Mouse (Mus musculus): ENCODE results near the gene Olfr659. TPM values are rescaled to one million over a fixed set of nuclear protein-coding genes. Genes with fewer than 3 reads are reported as not detected.

Gene Olfr659
- not detected in 2 replicates for polyA plus RNA-seq (2015; fragmentation: Nextera tagmentation; extraction: Ambion mirVana)

DNA sequence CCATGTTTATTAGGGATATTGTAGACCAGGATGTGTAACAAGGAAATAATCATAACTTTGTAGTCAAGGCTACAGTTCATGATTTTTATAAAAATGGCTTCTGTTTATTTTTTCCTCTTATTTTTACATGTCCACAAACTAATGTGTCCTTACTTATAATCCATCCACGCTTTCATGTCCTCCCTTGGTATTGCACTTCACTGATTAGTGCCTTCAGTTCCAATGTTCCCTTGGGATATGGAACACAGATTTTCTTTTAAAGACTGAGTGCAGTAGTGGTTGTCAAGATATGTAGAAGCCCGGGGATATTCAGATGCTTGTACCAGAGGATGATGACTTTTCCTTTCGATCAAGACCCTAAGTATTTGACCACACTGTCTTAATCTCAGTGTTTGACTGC, at the start of gene Olfr659:
Gene Olfr659 (plus strand): TSS at position 301 of the 400 bp plus-strand sequence.
- H3K4me1 ChIP-seq (ENCODE audit: control insufficient read depth, insufficient read depth, low read length), result no peaks in the 10 kb centered on the region

DNA sequence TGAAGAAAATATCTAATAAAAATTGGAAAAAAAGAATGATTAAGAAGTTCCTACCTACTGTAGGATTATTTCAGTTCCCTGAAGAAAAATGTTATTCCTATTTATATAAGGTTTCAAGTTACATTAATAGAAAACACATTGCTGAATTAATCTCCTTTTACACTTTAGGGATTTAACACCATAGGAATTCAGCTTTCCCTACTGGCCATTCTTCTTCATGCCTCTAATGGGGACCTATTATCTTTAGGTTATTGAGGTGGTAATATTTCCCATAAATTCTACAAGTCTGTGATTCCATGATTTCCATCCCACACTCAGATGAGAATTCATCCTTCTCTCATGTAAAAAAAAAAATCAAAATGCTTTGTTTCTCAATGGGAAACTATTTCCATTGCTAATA, 42.1 kb upstream of the Olfr659 start, which contains the start of gene Olfr657:
Gene Olfr657 (plus strand): TSS at position 301 of the 400 bp plus-strand sequence.
- no peaks in the 10 kb centered on the region for H3K4me1 ChIP-seq (ENCODE audit: control insufficient read depth, insufficient read depth, low read length)
- ATAC-seq, result no peak
- no peaks in the 10 kb centered on the region for H3K27me3 ChIP-seq (replicated peaks; ENCODE audit: control insufficient read depth, insufficient read depth, low read length)
- H3K9me3 ChIP-seq (ENCODE audit: control insufficient read depth, low read length), result no peaks in the 10 kb centered on the region
- H3K4me3 ChIP-seq (ENCODE audit: low read length), result no peak within 1 kb of the TSS
- no peaks in the 10 kb centered on the region for H3K36me3 ChIP-seq (ENCODE audit: control insufficient read depth, insufficient read depth, low read length)
- no peak within 1 kb of the TSS for H3K9ac ChIP-seq (ENCODE audit: low read depth, low read length)
- no peak within 1 kb of the TSS for H3K4me2 ChIP-seq (ENCODE audit: low read depth, low read length)
- H3K27ac ChIP-seq (ENCODE audit: low read length), result no peak within 1 kb of the TSS

More for the DNA sequence above, at the start of gene Olfr659:
- H3K27me3 ChIP-seq (replicated peaks; ENCODE audit: control insufficient read depth, insufficient read depth, low read length), result no peaks in the 10 kb centered on the region
- no peak within 1 kb of the TSS for H3K4me3 ChIP-seq (ENCODE audit: low read length)
- H3K36me3 ChIP-seq (ENCODE audit: control insufficient read depth, insufficient read depth, low read length), result no peaks in the 10 kb centered on the region
- 82% methylated on average over 3 of the region's 3 CpGs for WGBS
- no peak within 1 kb of the TSS for H3K27ac ChIP-seq (ENCODE audit: low read length)
- ATAC-seq, result no peak
- no peak within 1 kb of the TSS for H3K4me2 ChIP-seq (ENCODE audit: low read depth, low read length)
- H3K9ac ChIP-seq (ENCODE audit: low read depth, low read length), result no peak within 1 kb of the TSS
- H3K9me3 ChIP-seq (ENCODE audit: control insufficient read depth, low read length), result no peaks in the 10 kb centered on the region

DNA sequence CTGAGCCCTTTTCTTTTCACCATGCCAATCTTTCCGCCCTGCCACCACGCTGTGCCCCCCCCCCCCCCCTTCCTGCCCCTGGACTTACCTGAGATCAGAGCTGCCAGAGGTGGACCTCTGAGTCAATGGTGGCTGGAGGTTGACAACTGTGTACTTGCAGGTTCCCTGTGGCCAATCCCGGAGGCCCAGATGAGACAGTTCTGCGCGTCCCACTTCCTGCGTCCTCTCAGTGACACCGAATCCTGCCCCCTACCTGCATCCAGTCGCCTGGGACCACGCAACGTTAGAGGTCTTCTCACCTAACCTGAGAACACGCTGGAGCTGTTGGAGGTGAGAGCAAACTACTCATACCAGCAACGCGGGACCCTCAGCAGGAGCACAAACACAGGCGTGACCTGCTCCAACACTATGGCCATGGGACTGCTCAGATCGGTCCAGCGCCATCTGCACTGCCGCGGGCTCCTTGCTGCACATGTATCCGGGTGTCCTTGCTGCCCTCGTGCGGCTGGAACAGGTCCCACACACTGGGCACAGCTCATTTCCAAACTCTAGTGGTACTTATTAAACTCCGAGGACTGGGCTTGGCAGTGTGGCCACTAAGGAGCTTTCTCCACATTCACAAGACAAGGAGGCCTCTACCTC, 19.6 kb upstream of the Olfr659 start, which contains the start of gene Olfr658:
Gene Olfr658 (minus strand): TSS at position 465 of the 642 bp plus-strand sequence.
- peak; percentile 91 for ATAC-seq
- no peaks in the 10 kb centered on the region for H3K4me1 ChIP-seq (ENCODE audit: control insufficient read depth, insufficient read depth, low read length)
- WGBS, result 24% methylated on average over 21 of the region's 22 CpGs
- no peak within 1 kb of the TSS for H3K27ac ChIP-seq (ENCODE audit: low read length)
- H3K9ac ChIP-seq (ENCODE audit: low read depth, low read length), result no peak within 1 kb of the TSS
- peak within 1 kb of the TSS; percentile 55 for H3K4me2 ChIP-seq (ENCODE audit: low read depth, low read length)
- no peaks in the 10 kb centered on the region for H3K9me3 ChIP-seq (ENCODE audit: control insufficient read depth, low read length)
- H3K36me3 ChIP-seq (ENCODE audit: control insufficient read depth, insufficient read depth, low read length), result no peaks in the 10 kb centered on the region
- H3K27me3 ChIP-seq (replicated peaks; ENCODE audit: control insufficient read depth, insufficient read depth, low read length), result no peaks in the 10 kb centered on the region
- peak within 1 kb of the TSS; percentile 31 for H3K4me3 ChIP-seq (ENCODE audit: low read length)

DNA sequence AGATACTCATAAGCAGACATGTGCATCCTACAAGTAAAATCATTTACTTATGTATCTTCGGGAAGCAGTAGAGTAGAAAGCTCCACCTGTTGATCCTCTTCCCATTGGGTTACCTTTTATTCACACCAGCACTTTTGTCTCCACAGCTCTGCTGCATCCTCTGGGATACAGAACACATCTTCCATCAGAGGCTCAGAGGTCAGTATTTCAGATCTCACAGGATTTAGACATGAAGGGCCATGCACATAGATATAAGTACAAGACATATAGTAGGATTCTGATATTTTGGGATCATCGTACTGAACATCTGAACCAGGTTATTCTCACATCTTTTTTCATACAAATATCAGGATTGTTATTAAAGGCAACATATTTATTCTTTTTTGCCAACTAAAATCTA, 19.6 kb downstream of the Olfr659 start, which contains the start of gene Olfr661:
Gene Olfr661 (plus strand): TSS at position 301 of the 400 bp plus-strand sequence.
- ATAC-seq, result no peak
- WGBS, result 90% methylated on average over 2 of the region's 2 CpGs

More for the DNA sequence above, 19.6 kb downstream of the Olfr659 start, which contains the start of gene Olfr661:
- H3K4me3 ChIP-seq (ENCODE audit: low read length), result no peak within 1 kb of the TSS
- no peaks in the 10 kb centered on the region for H3K27me3 ChIP-seq (replicated peaks; ENCODE audit: control insufficient read depth, insufficient read depth, low read length)
- no peak within 1 kb of the TSS for H3K27ac ChIP-seq (ENCODE audit: low read length)
- no peaks in the 10 kb centered on the region for H3K36me3 ChIP-seq (ENCODE audit: control insufficient read depth, insufficient read depth, low read length)
- H3K4me1 ChIP-seq (ENCODE audit: control insufficient read depth, insufficient read depth, low read length), result no peaks in the 10 kb centered on the region
- no peak within 1 kb of the TSS for H3K9ac ChIP-seq (ENCODE audit: low read depth, low read length)
- no peaks in the 10 kb centered on the region for H3K9me3 ChIP-seq (ENCODE audit: control insufficient read depth, low read length)
- no peak within 1 kb of the TSS for H3K4me2 ChIP-seq (ENCODE audit: low read depth, low read length)

Other genes starting within 250 kb of the Olfr659 start
- 1.2 TPM in 2 replicates for gene Trim30a, start 201.6 kb upstream of the Olfr659 start, polyA plus RNA-seq (2015; fragmentation: Nextera tagmentation; extraction: Ambion mirVana)
- 0.88 and 0.93 TPM in 2 replicates for gene Trim30d, start 158.9 kb upstream of the Olfr659 start, polyA plus RNA-seq (2015; fragmentation: Nextera tagmentation; extraction: Ambion mirVana)
- gene Olfr651, start 116.6 kb upstream of the Olfr659 start, polyA plus RNA-seq (2015; fragmentation: Nextera tagmentation; extraction: Ambion mirVana), result not detected in 2 replicates
- gene Olfr652, start 105.9 kb upstream of the Olfr659 start, polyA plus RNA-seq (2015; fragmentation: Nextera tagmentation; extraction: Ambion mirVana), result not detected in 2 replicates
- not detected in 2 replicates for gene Olfr653, start 89.4 kb upstream of the Olfr659 start, polyA plus RNA-seq (2015; fragmentation: Nextera tagmentation; extraction: Ambion mirVana)
- gene Olfr654, start 79.7 kb upstream of the Olfr659 start, polyA plus RNA-seq (2015; fragmentation: Nextera tagmentation; extraction: Ambion mirVana), result not detected in 2 replicates
- not detected in 2 replicates for gene Olfr655, start 65.0 kb upstream of the Olfr659 start, polyA plus RNA-seq (2015; fragmentation: Nextera tagmentation; extraction: Ambion mirVana)
- gene Olfr656, start 52.8 kb upstream of the Olfr659 start, polyA plus RNA-seq (2015; fragmentation: Nextera tagmentation; extraction: Ambion mirVana), result not detected in 2 replicates
- gene Olfr657, start 42.0 kb upstream of the Olfr659 start, polyA plus RNA-seq (2015; fragmentation: Nextera tagmentation; extraction: Ambion mirVana), result not detected in 2 replicates
- not detected in 2 replicates for gene Olfr658, start 19.4 kb upstream of the Olfr659 start, polyA plus RNA-seq (2015; fragmentation: Nextera tagmentation; extraction: Ambion mirVana)
- gene Olfr661, start 19.7 kb downstream of the Olfr659 start, polyA plus RNA-seq (2015; fragmentation: Nextera tagmentation; extraction: Ambion mirVana), result not detected in 2 replicates
- not detected in 2 replicates for gene Usp17le, start 110.7 kb downstream of the Olfr659 start, polyA plus RNA-seq (2015; fragmentation: Nextera tagmentation; extraction: Ambion mirVana)
- not detected in 2 replicates for gene Usp17lb, start 175.8 kb downstream of the Olfr659 start, polyA plus RNA-seq (2015; fragmentation: Nextera tagmentation; extraction: Ambion mirVana)
- not detected in 2 replicates for gene Usp17la, start 190.3 kb downstream of the Olfr659 start, polyA plus RNA-seq (2015; fragmentation: Nextera tagmentation; extraction: Ambion mirVana)
- gene Olfr665, start 211.3 kb downstream of the Olfr659 start, polyA plus RNA-seq (2015; fragmentation: Nextera tagmentation; extraction: Ambion mirVana), result not detected in 2 replicates
- gene Olfr666, start 229.2 kb downstream of the Olfr659 start, polyA plus RNA-seq (2015; fragmentation: Nextera tagmentation; extraction: Ambion mirVana), result not detected in 2 replicates

Data from intestine, embryonic 16.5 days (tissue).